Comparison of ENCODE assay signal across 23 mouse cellular contexts in genomic region chr15:25928001-25928400, GRCm38 (mm10). TPM values are rescaled to one million over a fixed set of nuclear protein-coding genes. Genes with fewer than 3 reads are reported as not detected.
DNase-seq lines count a peak whose midpoint lies in the region; TF ChIP-seq lines count a peak whose summit lies in the region.
"Had no signal": no experiment of that assay in that cellular context is flagged by ENCODE, and none has a peak within 500 bp of the region (broad histone marks: within the 10 kb centered on the region; RNA-seq: fewer than 3 reads in every experiment).

No protein-coding gene starts in this region.

- 0 out of 2 replicates have a peak overlapping the region, but pooled peaks have one; percentile 0 for H3K27ac ChIP-seq in heart, embryonic 10.5 days
- no peak overlapping the region for H3K27ac ChIP-seq in thymus, adult 2 months (ENCODE audit: control insufficient read depth, insufficient read depth, low read length)
- H3K27ac ChIP-seq: embryonic facial prominence, embryonic 12.5 days; embryonic facial prominence, embryonic 15.5 days; heart, embryonic 15.5 days; hindbrain, embryonic 10.5 days; hindbrain, embryonic 13.5 days had no signal

- H3K27me3 ChIP-seq in heart, embryonic 10.5 days (ENCODE audit: insufficient read depth, poor library complexity, severe bottlenecking) = no peaks in the 10 kb centered on the region
- no peaks in the 10 kb centered on the region for H3K27me3 ChIP-seq in thymus, adult 2 months (ENCODE audit: control insufficient read depth, insufficient read depth, low read length)
- H3K27me3 ChIP-seq: embryonic facial prominence, embryonic 12.5 days; embryonic facial prominence, embryonic 15.5 days; heart, embryonic 12.5 days; heart, embryonic 15.5 days; hindbrain, embryonic 13.5 days had no signal

- 79% methylated on average over 8 of the region's 8 CpGs for WGBS in heart, embryonic 10.5 days
- WGBS in thymus, adult 2 months = 98% methylated on average over 8 of the region's 8 CpGs

- H3K4me3 ChIP-seq in heart, embryonic 10.5 days = no peak overlapping the region
- H3K4me3 ChIP-seq in thymus, adult 2 months (ENCODE audit: control insufficient read depth, insufficient read depth, low read length) = no peak overlapping the region
- H3K4me3 ChIP-seq: embryonic facial prominence, embryonic 12.5 days; embryonic facial prominence, embryonic 15.5 days; heart, embryonic 12.5 days; heart, embryonic 15.5 days; hindbrain, embryonic 10.5 days; hindbrain, embryonic 13.5 days had no signal

- TF ChIP-seq CTCF in thymus, adult 2 months (IDR thresholded peaks at IDR 0.05; ENCODE audit: borderline replicate concordance, control insufficient read depth, extremely low read depth, insufficient read depth, low read length, poor library complexity) = no peak

- no peak for DNase-seq in heart, embryonic 10.5 days (ENCODE audit: low spot score)
- no peak for DNase-seq in heart, adult 11 months
- peak; percentile 18 for DNase-seq in NIH3T3 (ENCODE audit: low read depth)
- peak; percentile 52 for DNase-seq in brain, adult 2 months (ENCODE audit: low read depth, low spot score)
- no peak for DNase-seq in retina, postnatal 1 day
- no peak for DNase-seq in thymus, adult 2 months
- DNase-seq: adrenal gland, postnatal 10 days; adrenal gland, postnatal 36 days; B cell, adult 2 months; cerebellum, adult 11 months; cerebellum, adult 2 months; cerebellum, adult 9-11 months; cerebellum, postnatal 25 days; forebrain, postnatal 0 days; gastrocnemius, postnatal 36 days; heart, postnatal 10 days; heart, postnatal 36 days had no signal

- H3K9me3 ChIP-seq in heart, embryonic 10.5 days = no peaks in the 10 kb centered on the region
- H3K9me3 ChIP-seq: embryonic facial prominence, embryonic 12.5 days; embryonic facial prominence, embryonic 15.5 days; heart, embryonic 12.5 days; heart, embryonic 15.5 days; hindbrain, embryonic 10.5 days; hindbrain, embryonic 13.5 days had no signal

- H3K4me1 ChIP-seq in heart, embryonic 10.5 days = peaks cover 29% of the 10 kb centered on the region
- peaks cover 6% of the 10 kb centered on the region for H3K4me1 ChIP-seq in thymus, adult 2 months (replicated peaks; ENCODE audit: control insufficient read depth, insufficient read depth, low read length)

- no peak for TF ChIP-seq POLR2A in thymus, adult 2 months (IDR thresholded peaks at IDR 0.05; ENCODE audit: control insufficient read depth, extremely low read depth, insufficient read depth, low read length, poor library complexity)

- H3K36me3 ChIP-seq in heart, embryonic 10.5 days = no peaks in the 10 kb centered on the region
- no peaks in the 10 kb centered on the region for H3K36me3 ChIP-seq in thymus, adult 2 months (ENCODE audit: control insufficient read depth, insufficient read depth, low read length)
- H3K36me3 ChIP-seq: embryonic facial prominence, embryonic 12.5 days; embryonic facial prominence, embryonic 15.5 days; heart, embryonic 12.5 days; heart, embryonic 15.5 days; hindbrain, embryonic 10.5 days; hindbrain, embryonic 13.5 days had no signal

RNA-seq across cellular contexts. Expression of gene Zfp622, which starts 56.2 kb away (rescaled TPM):
- polyA plus RNA-seq in heart, embryonic 10.5 days (2016; fragmentation: Nextera tagmentation; extraction: Ambion mirVana) = 19.3 and 31.0 TPM in 2 replicates
- polyA plus RNA-seq in thymus, adult 2 months (2012; rRNA removed) = 20.6 and 24.0 TPM in 2 replicates

Comparison
In these comparisons a context has a peak if more than half of its experiments do, and no peak if none do; other contexts are left out.
1. DNase-seq: peak in NIH3T3 (single experiment) and brain, adult 2 months (single experiment); none in heart, embryonic 10.5 days (single experiment), heart, adult 11 months (single experiment), retina, postnatal 1 day (single experiment) and thymus, adult 2 months (single experiment).